Mouse (Mus musculus): Measurements from ENCODE around the gene Ppp1r1b. TPM values are rescaled to one million over a fixed set of nuclear protein-coding genes. Genes with fewer than 3 reads are reported as not detected.
A peak's percentile ranks its signal among the peaks of the same experiment; 100 is the strongest.

The Ppp1r1b gene
- polyA plus RNA-seq, 1 experiment from 2014 or later: 7.0 TPM

DNA sequence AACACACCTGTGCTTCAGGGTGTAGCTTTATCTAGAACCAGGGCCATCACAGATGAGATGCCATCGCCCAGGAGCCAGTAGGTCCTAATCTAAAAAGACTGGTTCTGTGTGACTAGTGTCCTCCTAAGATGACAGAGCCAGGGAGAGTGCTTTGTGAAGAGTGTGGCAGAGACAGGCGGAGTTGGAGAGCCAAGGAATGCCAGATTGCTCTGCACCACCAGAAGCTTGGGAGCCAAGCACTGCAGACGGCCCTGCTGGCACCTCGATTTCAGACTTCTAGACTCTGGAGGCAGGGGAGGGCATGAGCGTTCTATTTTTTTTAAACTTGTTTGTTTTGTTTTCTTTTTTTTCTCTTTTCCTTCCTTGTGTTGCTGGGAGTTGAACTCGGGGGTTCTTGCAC is 21.1 kb downstream of the Ppp1r1b start:
- no peak overlapping the region for H3K27ac ChIP-seq (replicated peaks)
- DNase-seq (ENCODE audit: low spot score): no peak

DNA sequence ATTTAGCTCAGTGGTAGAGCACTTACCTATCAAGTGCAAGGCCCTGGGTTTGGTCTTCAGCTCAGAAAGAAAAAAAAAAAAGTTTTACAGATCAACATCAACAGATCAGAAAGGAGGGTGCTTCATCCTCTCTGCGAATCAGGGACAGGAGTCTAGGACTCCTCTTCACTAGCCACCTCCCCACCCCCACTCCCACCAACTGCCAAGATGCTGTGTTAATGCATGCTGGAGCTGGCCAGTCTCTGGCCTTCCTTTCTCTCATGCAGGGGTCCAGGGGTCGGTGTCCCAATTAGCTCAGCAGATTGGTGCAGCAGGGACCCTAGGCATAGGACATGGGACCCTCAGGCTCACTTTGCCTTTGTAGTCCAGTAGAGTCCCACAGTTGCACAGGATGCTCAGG is 22.4 kb downstream of the Ppp1r1b start:
- no peak for TF ChIP-seq CTCF (IDR thresholded peaks at IDR 0.05; ENCODE audit: low read depth)
- H3K36me3 ChIP-seq (ENCODE audit: control insufficient read depth, insufficient read depth, low read length): no peaks in the 10 kb centered on the region; the same call in 1 of the 2 replicates
- H3K4me2 ChIP-seq (replicated peaks; ENCODE audit: low read depth): no peak overlapping the region
- DNase-seq (ENCODE audit: low spot score): no peak
- ATAC-seq (ENCODE audit: low FRiP score, low TSS enrichment): no peak
- no peaks in the 10 kb centered on the region for H3K9me3 ChIP-seq (ENCODE audit: control insufficient read depth, low read length)
- H3K4me3 ChIP-seq (ENCODE audit: low read depth, low read length): no peak overlapping the region
- no peak overlapping the region for H3K27ac ChIP-seq (replicated peaks)
- H3K9ac ChIP-seq (ENCODE audit: low read length): no peak overlapping the region
- WGBS: 97% methylated on average over 2 of the region's 2 CpGs
- no peaks in the 10 kb centered on the region for H3K4me1 ChIP-seq (replicated peaks; ENCODE audit: control insufficient read depth, insufficient read depth)
- H3K27me3 ChIP-seq (ENCODE audit: control insufficient read depth, insufficient read depth, low read length): no peaks in the 10 kb centered on the region

More for the DNA sequence above, 21.1 kb downstream of the Ppp1r1b start:
- Histone ChIP-seq H3K4me2 (replicated peaks; ENCODE audit: low read depth) (no peak overlapping the region), H3K9ac (ENCODE audit: low read length) (no peak overlapping the region), H3K4me1 (replicated peaks; ENCODE audit: control insufficient read depth, insufficient read depth) (no peaks in the 10 kb centered on the region), H3K27me3 (ENCODE audit: control insufficient read depth, insufficient read depth, low read length) (no peaks in the 10 kb centered on the region), H3K36me3 (ENCODE audit: control insufficient read depth, insufficient read depth, low read length) (no peaks in the 10 kb centered on the region), H3K9me3 (ENCODE audit: control insufficient read depth, low read length) (no peaks in the 10 kb centered on the region), H3K4me3 (ENCODE audit: low read depth, low read length) (no peak overlapping the region)
- 74% methylated on average over 6 of the region's 6 CpGs for WGBS
- ATAC-seq (ENCODE audit: low FRiP score, low TSS enrichment): no peak
- TF ChIP-seq EP300 (optimal IDR thresholded peaks at IDR 0.05) (no peak), CTCF (IDR thresholded peaks at IDR 0.05; ENCODE audit: low read depth) (no peak)

- Histone ChIP-seq H3K4me3 (ENCODE audit: low read depth, low read length) (no peak overlapping the region), H3K27me3 (ENCODE audit: control insufficient read depth, insufficient read depth, low read length) (no peaks in the 10 kb centered on the region), H3K9me3 (ENCODE audit: control insufficient read depth, low read length) (no peaks in the 10 kb centered on the region), H3K4me1 (replicated peaks; ENCODE audit: control insufficient read depth, insufficient read depth) (no peaks in the 10 kb centered on the region), H3K36me3 (ENCODE audit: control insufficient read depth, insufficient read depth, low read length) (no peaks in the 10 kb centered on the region; the same call in 1 of the 2 replicates), H3K27ac (replicated peaks) (no peak overlapping the region), H3K4me2 (replicated peaks; ENCODE audit: low read depth) (no peak overlapping the region), H3K9ac (ENCODE audit: low read length) (no peak overlapping the region)
- TF ChIP-seq CTCF (IDR thresholded peaks at IDR 0.05; ENCODE audit: low read depth) (no peak), EP300 (optimal IDR thresholded peaks at IDR 0.05) (no peak)
- 53% methylated on average over 9 of the region's 10 CpGs for WGBS
- no peak for ATAC-seq (ENCODE audit: low FRiP score, low TSS enrichment)
- no peak for DNase-seq (ENCODE audit: low spot score)
Measured at GRCm38 (mm10) chr11:98371556-98372240, 23.5 kb downstream of the Ppp1r1b start.

DNA sequence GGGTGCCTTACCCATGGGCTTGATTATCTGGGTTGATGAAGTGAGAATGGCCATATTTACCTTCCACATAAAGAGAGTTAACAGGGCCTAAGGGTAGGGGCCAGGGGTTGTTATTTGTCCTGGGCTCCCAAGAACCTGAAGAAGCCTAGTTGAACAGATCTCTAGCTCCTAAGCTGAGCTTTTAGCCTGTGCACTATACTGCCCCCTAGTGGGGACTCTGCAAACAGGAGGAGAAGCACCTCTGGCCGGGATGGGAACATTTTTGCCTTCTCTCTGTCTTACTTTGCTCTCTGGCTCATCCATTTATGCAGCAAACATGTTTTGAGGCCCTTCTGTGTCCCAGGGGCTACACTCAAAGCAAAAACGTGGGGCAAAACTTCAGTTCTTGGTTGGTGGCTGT is 24.2 kb downstream of the Ppp1r1b start:
- Histone ChIP-seq H3K4me3 (ENCODE audit: low read depth, low read length) (no peak overlapping the region), H3K27ac (replicated peaks) (no peak overlapping the region), H3K9me3 (ENCODE audit: control insufficient read depth, low read length) (no peaks in the 10 kb centered on the region), H3K9ac (ENCODE audit: low read length) (peak overlapping the region; percentile 18; the same call in 1 of the 2 replicates), H3K4me1 (replicated peaks; ENCODE audit: control insufficient read depth, insufficient read depth) (no peaks in the 10 kb centered on the region), H3K27me3 (ENCODE audit: control insufficient read depth, insufficient read depth, low read length) (no peaks in the 10 kb centered on the region), H3K36me3 (ENCODE audit: control insufficient read depth, insufficient read depth, low read length) (no peaks in the 10 kb centered on the region; the same call in 1 of the 2 replicates), H3K4me2 (replicated peaks; ENCODE audit: low read depth) (no peak overlapping the region)
- WGBS: 12% methylated on average over 2 of the region's 2 CpGs
- DNase-seq (ENCODE audit: low spot score) (peak; percentile 70), ATAC-seq (ENCODE audit: low FRiP score, low TSS enrichment) (no peak)
- TF ChIP-seq CTCF (IDR thresholded peaks at IDR 0.05; ENCODE audit: low read depth): peak; percentile 94
- TF ChIP-seq EP300 (optimal IDR thresholded peaks at IDR 0.05): no peak

DNA sequence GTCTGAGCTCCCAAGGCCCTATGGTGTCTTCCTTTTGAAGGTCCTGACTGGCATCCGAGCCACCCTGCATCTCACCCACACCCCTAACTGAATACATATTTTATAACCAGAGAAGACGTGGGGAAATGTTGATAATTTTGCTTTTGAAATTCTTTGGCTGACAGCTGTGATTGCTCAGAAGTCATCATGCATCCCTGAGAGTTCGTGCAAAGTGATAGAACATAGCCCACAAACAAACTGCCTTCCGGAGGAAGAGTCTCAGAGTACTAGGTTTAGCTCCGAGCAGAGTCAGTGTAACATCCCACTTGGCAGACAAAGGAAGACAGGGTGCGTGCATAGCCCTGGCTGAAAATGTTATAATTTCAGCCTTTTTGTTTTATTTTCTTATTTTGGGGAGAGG is 25.0 kb downstream of the Ppp1r1b start:
- ATAC-seq (ENCODE audit: low FRiP score, low TSS enrichment) (no peak), DNase-seq (ENCODE audit: low spot score) (no peak)
- no peak for TF ChIP-seq EP300 (optimal IDR thresholded peaks at IDR 0.05)
- no peak for TF ChIP-seq CTCF (IDR thresholded peaks at IDR 0.05; ENCODE audit: low read depth)
- Histone ChIP-seq H3K27ac (replicated peaks) (no peak overlapping the region), H3K4me2 (replicated peaks; ENCODE audit: low read depth) (no peak overlapping the region), H3K9ac (ENCODE audit: low read length) (no peak overlapping the region), H3K27me3 (ENCODE audit: control insufficient read depth, insufficient read depth, low read length) (no peaks in the 10 kb centered on the region), H3K4me3 (ENCODE audit: low read depth, low read length) (no peak overlapping the region), H3K36me3 (ENCODE audit: control insufficient read depth, insufficient read depth, low read length) (peaks cover 8% of the 10 kb centered on the region; the same call in 1 of the 2 replicates), H3K4me1 (replicated peaks; ENCODE audit: control insufficient read depth, insufficient read depth) (no peaks in the 10 kb centered on the region), H3K9me3 (ENCODE audit: control insufficient read depth, low read length) (no peaks in the 10 kb centered on the region)
- 87% methylated on average over 6 of the region's 6 CpGs for WGBS

- Histone ChIP-seq H3K27ac (replicated peaks) (no peak overlapping the region), H3K4me2 (replicated peaks; ENCODE audit: low read depth) (no peak overlapping the region), H3K36me3 (ENCODE audit: control insufficient read depth, insufficient read depth, low read length) (peaks cover 14% of the 10 kb centered on the region; the same call in 1 of the 2 replicates), H3K9me3 (ENCODE audit: control insufficient read depth, low read length) (no peaks in the 10 kb centered on the region), H3K4me1 (replicated peaks; ENCODE audit: control insufficient read depth, insufficient read depth) (no peaks in the 10 kb centered on the region), H3K4me3 (ENCODE audit: low read depth, low read length) (no peak overlapping the region), H3K9ac (ENCODE audit: low read length) (no peak overlapping the region), H3K27me3 (ENCODE audit: control insufficient read depth, insufficient read depth, low read length) (no peaks in the 10 kb centered on the region)
- TF ChIP-seq EP300 (optimal IDR thresholded peaks at IDR 0.05): no peak
- no peak for TF ChIP-seq CTCF (IDR thresholded peaks at IDR 0.05; ENCODE audit: low read depth)
- WGBS: 78% methylated on average over 8 of the region's 8 CpGs
- no peak for ATAC-seq (ENCODE audit: low FRiP score, low TSS enrichment)
- no peak for DNase-seq (ENCODE audit: low spot score)
Measured at GRCm38 (mm10) chr11:98374266-98374665, 26.1 kb downstream of the Ppp1r1b start.
